Mouse (Mus musculus) heart, adult 18-20 months (tissue): ENCODE measurements around the gene Pcnt. TPM values are rescaled to one million over a fixed set of nuclear protein-coding genes. Genes with fewer than 3 reads are reported as not detected.

Experiments used
- DNase-seq, 2 experiments: peaks; one replicate each; pipeline ENCODE4 v3.0.0; 2021 to 2022; ENCODE audit warnings: mixed read lengths in 1 of 2
- long read RNA-seq, 2 experiments: library from polyadenylated mRNA; stranded (forward); transcript quantifications; one replicate each; pipeline ENCODE4 v2.0.0; 2021
- total RNA-seq, 2 experiments: library from RNA; stranded (reverse); gene quantifications; 2 replicates each; pipeline ENCODE4 v1.2.3; 2021

Pcnt gene
- total RNA-seq = 10 to 100 TPM; 37.5 to 55.8 TPM
- long read RNA-seq, experiment 1, full-length matches to known transcripts = 4 of 23 reads
- long read RNA-seq, experiment 1, partial matches to known transcripts = 12 of 23 reads
- long read RNA-seq, experiment 1, other reads (novel, unspliced or antisense) = 7 of 23 reads
- long read RNA-seq, experiment 2, partial matches to known transcripts = 13 of 24 reads
- long read RNA-seq, experiment 2, other reads (novel, unspliced or antisense) = 7 of 24 reads

DNA sequence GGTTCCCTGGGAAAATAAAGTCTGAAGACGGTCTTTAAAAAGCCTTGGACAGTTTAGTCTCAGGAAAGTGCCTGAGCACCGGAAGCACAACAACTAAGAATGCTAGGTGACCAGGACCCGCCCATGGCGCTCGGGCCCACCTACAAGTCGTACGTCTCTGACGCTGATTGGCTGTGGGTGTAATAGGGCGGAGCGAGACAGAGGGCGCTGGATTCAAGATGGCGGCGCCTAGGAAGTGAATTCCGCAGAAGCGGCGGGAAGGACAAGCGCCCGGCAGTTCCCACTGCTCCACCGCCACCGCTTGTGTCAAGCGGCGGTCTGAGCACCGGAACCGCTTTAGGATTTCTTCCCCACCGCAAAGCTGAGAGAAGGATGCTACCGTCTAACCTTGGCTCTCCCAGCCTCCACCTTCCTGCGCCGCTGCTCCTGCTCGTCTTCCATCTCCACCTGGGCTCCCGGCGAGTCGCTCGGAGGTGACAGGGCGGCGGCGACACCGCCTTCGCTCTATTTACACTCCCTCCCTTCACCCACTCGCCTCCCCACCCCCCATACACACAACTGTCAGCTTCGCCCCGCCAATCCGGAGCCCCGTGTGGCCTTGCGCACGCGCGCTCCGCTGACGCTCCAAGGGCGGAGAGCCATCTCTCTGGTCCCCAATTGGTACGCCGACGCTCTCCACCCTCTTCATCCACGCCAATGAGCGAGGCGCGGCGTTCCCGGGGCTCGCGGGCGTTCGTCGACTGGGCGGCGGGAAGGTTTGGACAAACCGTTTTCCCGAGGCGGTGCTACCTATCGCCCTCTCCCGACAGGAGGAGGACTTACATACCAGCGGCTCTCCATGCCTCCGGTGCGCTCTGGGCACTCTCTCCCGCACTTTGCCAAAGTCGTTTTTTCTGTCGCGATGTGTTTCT, at the start of gene Pcnt:
Pcnt (minus strand) TSS at position 609 of the 911 bp plus-strand sequence.
- peak; percentile 98 to 99 for DNase-seq

DNA sequence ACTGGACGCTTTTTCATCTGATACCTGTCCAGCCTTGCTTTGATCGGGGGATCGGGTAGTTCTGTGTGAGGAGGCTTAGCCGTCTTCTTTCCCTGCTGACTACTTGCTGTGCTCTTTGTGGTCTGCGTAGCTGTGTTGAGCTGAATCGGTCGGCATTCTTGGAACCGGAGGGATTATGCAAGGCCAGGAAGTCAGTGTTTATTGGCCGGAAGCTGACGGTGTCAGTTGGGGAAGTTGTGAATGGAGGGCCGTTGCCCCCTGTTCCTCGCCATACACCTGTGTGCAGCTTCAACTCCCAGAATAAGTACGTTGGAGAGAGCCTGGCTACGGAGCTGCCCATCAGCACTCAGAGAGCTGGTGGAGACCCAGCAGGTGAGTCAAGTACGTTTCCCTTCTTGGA, 46.6 kb upstream of the Pcnt start:
- DNase-seq = no peak

DNA sequence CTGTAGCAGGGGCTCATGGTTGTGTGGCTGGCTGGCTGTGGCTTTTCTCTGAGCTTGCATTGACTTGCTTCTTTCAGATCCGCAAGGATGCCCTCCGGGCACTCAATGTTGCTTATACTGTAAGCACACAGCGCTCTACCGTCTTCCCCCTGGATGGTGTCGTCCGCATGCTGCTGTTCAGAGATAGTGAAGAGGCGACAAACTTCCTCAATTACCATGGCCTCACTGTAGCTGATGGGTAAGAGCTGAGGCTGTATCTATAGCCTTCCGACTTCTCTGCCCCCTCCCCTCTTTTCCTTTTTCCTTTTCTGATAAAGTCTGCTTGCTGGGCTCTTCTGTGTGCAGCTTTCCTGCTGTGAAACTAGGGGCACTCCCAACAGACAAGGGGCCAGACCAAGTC, 45.7 kb upstream of the Pcnt start:
- DNase-seq = no peak

DNA sequence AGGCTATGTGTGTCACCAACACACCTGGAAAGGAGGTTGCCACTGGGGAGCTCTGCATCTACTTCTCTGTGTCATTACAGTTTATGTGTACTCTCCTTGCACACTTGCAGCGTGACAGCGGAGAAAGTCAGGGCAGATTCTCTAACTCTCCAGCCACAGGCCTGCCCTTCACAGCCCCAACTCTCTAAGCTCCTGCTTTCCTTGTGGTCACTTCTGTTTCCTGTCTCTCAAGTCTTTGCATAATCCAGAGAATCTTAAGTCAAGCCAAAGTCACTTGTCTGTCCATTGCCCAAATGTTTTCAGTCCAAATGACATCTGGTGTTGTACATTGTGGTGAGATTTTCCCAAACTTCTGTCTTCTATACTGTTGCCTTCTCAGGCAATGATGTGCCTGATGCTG, 43.7 kb upstream of the Pcnt start:
- DNase-seq = no peak

DNA sequence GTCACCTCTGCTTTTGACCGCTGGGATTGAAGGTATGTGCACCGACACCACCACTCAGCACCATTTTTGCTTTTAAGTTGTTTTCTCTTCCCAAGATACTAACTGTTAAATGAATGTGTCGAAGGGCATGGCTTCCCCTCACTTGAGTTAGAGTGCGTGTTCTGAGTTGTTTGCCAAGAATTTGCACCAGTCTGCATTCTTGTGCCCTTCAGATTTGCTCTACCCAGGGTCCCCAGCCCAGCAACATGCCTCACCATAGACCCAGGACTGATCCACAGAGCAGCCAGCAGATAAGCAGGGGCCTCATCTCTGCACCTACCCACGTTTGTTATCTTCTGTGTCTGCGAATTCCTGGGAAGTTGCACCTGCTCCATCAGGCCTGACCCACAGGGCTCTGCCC, 38.9 kb upstream of the Pcnt start:
- no peak for DNase-seq

DNA sequence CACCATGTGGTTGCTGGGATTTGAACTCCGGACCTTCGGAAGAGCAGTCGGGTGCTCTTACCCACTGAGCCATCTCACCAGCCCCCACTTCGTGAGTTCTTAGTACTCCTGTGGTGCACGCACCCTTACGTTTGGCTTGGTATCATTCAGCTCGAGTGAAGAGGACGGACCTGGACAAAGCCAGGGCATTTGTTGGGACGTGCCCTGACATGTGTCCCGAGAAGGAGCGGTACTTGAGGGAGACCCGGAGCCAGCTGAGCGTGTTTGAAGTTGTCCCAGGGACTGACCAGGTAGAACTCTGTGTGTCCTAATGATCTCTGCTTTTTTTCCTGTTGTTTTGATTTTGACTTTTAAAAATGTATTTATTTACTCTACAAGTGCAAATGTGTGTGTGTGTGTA, 38.3 kb upstream of the Pcnt start:
- DNase-seq = no peak

DNA sequence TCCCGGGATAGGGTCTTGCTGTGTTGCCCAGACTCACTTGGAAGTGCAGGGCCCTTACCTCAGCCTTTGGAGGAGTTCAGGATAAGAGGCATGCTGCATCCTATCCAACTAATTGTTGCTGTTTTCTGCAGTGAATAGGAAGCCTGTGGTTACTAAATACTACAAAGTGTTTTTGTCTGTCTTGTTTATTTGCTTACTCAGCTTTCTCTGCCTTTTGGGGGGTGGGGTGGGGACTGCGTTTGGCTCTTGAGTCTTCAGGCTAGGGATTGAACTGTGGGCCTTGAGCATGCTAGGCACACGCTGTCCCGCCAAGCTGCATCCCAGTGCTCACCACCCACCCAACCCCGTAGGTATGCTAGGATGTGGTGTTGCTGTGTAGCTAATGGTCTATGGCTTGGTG, 31.2 kb upstream of the Pcnt start:
- DNase-seq = no peak

DNA sequence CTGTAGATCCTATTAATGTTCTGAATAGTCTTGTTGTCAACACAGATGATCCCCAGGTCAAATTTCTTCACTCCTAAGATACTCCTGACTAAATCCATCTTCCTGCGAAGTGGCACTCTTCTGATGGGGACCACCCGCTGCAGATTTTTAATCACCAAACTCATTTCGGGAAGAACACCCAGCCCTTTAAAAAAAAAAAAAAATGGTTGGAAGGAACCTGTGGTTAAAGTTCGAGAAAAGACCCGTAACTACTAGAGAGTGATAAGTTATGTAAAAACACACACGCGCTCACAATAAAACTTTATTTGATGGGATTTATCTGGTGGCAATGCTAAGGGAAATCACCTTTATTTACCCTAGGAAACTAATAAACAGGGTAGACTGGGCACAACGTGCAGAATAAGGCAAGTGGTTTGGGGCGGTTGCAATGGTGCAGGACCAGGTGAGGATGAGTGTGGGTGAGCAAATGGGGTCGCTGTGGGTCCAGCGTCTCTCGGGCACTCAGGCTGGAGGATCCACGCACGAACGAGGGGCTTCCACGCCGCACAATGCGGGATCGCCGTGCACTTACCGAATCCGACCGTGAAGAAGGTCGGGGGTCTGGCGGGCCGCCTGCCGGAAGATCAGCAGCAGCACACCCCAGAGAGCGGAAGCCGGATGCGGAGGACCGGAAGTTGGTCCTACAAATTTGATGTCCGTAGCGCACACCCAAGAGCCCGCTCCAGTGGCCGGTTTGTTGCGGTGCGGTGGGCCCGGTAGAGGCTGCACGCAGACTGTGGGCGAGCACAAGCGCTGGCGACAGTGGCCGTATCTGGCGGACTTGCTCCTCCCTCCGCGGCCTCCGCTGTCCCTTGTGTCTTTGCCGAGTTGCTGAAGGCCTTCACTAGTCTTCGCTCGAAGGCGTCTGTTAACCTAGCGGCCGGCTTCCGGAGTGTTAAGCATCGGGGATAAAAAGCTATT, 25.9 kb upstream of the Pcnt start, which contains the start of the genes Mcm3ap and Ybey:
Mcm3ap (plus strand) TSS at position 725 of the 960 bp plus-strand sequence.
Ybey (minus strand) TSS at position 912 of the 960 bp plus-strand sequence.
- DNase-seq = peak; percentile 90 to 92

DNA sequence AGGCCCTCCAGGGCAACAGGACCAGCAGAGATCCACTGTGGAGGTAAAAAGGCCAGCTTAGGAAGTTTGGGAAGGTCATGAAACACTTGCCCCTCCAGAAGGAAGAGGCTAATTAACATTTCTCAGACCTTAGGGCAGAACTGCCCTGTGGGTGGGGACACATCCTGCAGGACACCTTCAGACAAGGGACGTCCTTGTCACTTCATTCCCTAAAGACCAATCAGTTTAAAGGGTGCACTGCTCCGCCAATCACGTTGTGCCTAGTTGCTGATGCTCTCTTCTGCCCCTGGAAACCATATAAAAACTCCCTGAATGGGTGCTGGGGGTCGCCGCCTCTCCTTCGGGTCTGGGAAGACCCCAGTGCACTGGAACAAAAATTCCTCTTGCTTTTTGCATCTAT, 20.1 kb upstream of the Pcnt start:
- no peak for DNase-seq

DNA sequence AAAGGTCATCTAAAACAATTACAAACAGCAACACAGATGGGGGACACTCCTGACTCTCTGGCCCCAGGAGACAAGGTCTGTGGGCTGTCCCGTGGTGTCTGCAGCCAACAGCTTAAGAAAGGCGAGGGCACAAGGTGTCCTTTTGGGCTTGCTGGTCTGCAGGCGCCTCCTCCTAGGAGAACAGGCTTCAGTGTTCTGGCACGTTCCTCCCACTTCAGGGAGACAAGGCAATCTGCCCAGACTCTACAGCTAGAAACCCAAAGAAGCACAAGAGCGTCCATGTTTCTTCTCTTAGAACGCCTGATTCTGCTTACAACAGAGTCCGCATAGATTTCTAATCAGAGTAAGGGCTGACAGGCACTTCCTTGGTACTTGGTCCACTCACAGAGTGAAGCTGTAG, 19.7 kb upstream of the Pcnt start:
- no peak for DNase-seq

DNA sequence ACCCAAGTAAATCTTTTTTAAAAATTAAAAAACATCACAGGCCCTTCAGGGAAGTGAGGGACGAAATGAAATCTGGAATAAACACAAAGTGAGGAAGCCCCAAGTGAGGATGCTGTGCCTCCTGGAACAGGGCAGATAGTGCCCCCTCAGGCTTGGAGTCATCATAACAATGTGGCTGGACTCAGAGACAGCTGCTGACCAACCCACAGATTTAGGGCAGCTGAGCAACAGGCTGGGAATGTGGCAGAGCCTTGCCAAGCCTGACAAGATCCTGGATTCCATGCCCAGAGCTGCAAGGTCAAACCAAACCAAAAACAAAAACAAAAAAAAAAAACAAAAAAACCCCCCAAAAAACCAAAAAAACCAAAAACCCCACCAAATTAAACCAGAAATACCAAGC, 18.7 kb upstream of the Pcnt start:
- DNase-seq = no peak

DNA sequence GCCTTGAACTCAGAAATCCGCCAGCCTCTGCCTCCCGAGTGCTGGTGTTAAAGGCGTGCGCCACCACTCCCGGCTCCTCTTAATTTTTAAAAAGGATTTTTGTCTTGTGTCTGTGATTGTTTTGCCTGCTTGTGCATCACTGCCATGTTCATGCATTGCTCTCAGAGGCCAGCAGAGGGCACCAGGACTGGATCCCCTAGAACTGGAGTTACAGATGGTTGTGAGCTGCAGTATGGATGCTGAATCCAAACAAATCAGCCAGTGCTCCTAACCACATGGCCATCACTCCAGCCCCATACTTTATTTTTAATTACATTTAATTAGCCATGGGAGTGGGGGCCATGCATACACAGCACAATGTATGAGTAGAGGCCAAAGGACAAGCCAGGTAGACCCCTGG, 12.7 kb upstream of the Pcnt start:
- DNase-seq = peak; percentile 35 to 68

DNA sequence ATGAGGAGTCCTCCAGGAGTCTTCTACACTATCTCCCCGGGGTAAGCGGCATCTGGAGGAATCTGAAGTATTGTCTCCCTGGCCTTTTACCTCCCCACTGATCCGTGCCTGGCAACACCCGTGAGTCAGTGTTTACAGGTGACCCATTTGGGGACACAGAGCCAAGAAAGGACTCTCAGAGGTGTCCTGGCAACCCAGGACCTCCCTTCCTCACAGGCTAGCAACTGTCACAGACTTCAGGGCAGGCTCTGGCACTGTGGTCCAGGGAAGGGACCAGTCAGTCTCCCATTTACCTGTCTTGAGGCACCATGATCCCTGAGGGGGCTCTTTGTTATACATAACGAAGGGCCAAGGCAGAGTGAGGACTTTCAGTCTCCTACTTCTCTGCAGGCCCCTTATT, 6.3 kb upstream of the Pcnt start, which contains the start of gene 2610028H24Rik:
2610028H24Rik (plus strand) TSS at position 231 of the 400 bp plus-strand sequence.
- DNase-seq = no peak

DNA sequence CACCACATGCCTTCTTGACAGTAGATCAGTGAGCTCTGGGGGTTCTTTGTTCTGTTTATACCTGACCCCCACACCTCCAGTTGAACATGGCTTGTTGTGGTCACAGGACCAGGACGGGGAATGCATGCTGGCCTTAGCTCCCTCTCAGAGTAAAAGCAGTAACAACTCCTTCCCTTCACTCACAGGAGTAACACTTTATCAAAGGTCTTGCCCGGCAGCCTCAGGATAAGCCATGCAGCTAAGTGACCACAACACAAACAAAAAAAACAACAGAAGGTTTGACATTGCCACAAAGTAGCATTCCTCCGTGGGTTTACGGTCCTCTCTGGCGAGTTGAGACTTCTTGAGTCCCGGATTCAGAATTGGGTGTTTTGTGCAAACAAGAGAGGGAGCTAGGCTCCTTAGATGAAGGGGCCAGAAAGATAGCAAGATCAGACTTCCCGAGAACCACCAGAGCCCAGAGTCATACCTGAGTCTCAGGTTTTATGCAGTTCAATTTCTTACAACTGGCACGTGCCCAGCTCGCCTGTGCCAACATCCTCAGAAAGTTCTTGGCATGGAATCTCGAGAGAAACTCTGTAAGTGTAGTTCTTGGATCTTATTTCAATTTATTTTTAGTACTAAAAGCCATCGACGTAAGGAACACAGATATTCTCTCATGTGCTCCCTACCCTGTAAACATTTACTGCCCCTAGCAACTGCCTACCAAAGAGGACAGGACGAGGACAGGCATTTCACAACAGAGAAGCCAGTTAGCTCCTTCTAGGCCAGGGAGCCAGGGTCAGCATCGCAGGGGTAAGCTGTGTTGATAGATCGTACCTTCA, 5.0 kb upstream of the Pcnt start:
- peak; percentile 64 to 72 for DNase-seq

DNA sequence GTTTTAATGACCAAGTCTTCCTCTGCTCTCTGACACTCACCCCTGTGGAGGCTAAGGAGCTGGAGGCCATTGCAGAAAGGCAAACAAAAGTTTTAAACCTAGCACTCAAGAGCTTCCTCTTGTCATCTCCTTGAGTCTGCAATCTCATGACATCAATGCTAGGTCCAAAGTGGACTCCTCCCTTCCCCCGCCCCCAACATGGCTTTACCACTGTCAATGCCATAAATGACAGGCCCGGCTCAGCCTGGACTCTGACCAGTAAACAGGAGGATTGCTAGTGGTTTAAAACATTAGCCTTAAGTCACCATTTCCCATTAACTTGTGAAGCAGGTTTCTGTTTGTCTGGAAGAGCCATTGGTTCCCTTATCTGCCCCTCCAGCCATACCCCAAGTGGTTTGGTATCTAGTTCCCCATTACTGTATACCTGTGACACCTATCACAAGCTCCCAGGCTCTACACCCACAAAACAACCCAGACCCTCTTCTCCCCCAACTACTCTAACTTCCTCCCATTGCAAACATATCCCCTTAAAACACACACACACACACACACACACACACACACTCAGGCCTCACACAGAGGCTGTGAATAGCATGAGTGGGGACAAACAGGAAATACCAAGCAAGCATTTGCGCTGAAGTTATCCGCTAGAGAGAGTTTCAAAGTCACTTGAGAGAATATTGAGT, 3.6 kb upstream of the Pcnt start:
- DNase-seq = peak; percentile 23 to 38

DNA sequence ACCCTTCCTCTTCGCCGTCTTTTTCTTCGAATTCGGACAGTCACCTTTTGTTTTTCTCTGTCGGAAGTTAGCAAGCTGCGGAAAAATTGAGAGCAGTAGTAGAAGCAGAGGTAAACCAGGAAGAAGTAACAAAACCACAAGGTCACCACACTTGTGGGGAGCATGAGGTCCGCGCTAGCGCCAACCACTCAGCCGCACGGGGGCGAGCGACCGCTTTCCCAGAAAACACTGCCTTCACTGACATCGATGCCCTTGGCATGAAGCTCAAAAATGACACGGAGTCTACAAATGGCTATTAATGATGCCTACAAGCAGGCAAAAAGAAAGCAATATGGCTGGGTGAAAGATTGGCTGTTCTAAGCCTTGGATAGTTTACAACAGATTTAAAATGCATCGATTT, 2.3 kb downstream of the Pcnt start, which contains the start of gene AC141477.1:
AC141477.1 (minus strand) TSS at position 164 of the 400 bp plus-strand sequence.
- DNase-seq = no peak

DNA sequence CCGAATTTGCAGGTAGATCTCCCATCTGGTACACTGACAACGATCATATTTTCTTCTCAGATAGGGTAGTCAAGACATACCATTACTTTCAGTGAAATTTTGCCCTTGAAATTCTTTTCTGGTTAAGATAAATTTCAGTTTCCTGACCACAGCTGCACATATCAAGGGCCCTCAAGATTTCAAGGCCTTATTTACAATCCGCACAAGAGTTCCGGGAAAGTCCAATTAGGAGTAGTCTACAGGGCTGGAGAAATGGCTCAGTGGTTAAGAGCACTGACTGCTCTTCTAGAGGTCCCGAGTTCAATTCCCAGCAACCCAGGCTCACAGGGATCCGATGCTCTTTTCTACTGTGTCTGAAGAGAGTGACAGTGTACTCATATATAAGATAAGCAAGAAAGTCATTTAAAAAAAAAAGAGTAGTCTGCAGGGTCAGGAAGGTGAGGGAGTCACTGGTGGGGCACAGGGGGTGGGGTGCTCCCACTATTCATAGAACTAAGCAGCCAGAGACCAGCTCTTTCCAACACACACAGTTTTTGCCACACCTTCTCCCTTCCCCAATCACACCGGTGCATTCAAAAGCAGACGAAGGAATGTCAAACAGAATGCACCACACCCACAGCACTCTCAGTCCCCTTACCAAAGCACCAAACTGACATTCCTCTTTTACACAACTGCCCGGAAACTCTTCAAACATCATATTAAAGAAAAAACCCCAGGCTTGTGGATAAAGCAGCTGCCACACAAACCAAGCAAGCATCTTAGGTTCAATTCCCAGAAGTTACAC, 3.3 kb downstream of the Pcnt start:
- DNase-seq = no peak

DNA sequence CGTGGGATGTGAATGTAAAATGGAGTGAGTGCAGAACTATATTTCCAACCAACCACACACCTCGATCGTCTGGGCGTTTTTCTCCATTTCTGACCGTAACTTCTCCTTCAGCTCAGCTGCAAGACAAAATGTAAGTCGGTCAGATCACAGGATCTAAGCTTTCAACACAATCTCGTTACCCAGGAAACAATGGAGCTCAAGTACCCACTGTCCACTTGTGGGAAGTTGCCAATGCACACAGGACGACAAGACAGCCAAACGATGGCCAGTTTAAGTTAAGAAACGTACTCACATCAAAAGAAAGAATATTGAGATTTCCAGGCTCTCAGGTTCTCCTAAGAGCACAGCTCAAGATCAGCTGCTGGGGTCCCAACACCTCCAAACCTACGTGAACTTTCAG, 8.7 kb downstream of the Pcnt start:
- no peak for DNase-seq

DNA sequence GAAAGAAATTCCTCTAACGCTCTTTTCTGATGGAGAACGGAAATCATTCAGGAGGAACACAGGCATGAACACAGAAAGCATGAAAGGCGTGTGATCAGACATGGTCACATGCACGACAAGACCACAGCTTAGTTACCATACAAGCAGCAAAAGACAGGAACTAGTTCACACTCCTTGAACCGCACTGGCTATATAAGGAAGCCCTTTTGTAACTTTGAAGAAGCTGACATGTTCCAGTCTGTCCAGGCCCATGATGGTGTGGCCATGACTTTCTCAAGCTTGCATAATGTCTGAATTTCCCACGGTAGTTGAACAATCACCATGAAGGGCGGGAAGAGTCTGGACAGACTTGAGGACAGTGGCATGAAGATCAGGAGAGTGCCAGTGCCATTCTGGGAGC, 16.9 kb downstream of the Pcnt start:
- DNase-seq = no peak

DNA sequence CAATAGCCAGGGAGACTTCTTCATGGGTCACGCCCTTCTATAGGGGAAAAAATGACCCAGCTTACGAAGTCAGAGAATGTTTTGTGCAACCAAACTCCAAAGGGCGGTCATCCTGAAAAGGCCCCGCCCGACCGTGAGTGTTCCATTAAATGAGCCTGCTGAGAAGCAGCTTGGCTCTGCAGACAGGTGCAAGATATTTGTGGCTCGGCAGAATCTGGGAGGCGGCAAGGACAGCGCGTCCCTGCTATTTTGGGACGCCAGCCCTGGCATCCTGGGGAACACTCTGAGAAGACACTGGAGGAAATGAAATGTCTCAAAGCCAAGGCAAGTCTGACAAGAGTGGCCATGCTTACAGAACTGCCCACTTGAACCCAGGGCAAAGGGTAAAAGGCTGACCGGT, 25.8 kb downstream of the Pcnt start:
- peak; percentile 71 to 85 for DNase-seq
